Mouse (Mus musculus): ENCODE measurements at regions not wholly inside any gene's neighbourhood (a gene's known extent, or its start where the extent isn't known, plus 50 kb on each side); places are given as distances from the start of the nearest gene placed in this dataset.

- no peak for DNase-seq
Measured at GRCm38 (mm10) chr2:34111286-34111685, 223.5 kb upstream of the Mvb12b start.

GRCm38 (mm10) chr2:34110582-34110981 lies 222.8 kb upstream of the Mvb12b start:
- DNase-seq, result no peak

- DNase-seq, result no peak
Measured at GRCm38 (mm10) chr2:34107566-34108303, 220.0 kb upstream of the Mvb12b start.

- no peak for DNase-seq
Measured at GRCm38 (mm10) chr2:34106837-34107565, 219.3 kb upstream of the Mvb12b start.

GRCm38 (mm10) chr2:34106245-34106644 lies 218.5 kb upstream of the Mvb12b start:
- DNase-seq, result no peak

- DNase-seq, result no peak
Measured at GRCm38 (mm10) chr2:34105271-34106051, 217.7 kb upstream of the Mvb12b start.

- no peak for DNase-seq
Measured at GRCm38 (mm10) chr2:34098004-34098547, 210.3 kb upstream of the Mvb12b start.

- no peak for DNase-seq
Measured at GRCm38 (mm10) chr2:34096561-34096960, 208.8 kb upstream of the Mvb12b start.

- DNase-seq, result no peak
Measured at GRCm38 (mm10) chr2:34088832-34089231, 201.1 kb upstream of the Mvb12b start.

- DNase-seq, result no peak
Measured at GRCm38 (mm10) chr2:34086130-34086529, 198.4 kb upstream of the Mvb12b start.

GRCm38 (mm10) chr2:34084513-34084912 lies 196.8 kb upstream of the Mvb12b start:
- no peak for DNase-seq

GRCm38 (mm10) chr2:34082486-34082885 lies 194.7 kb upstream of the Mvb12b start:
- no peak for DNase-seq

- DNase-seq, result no peak
Measured at GRCm38 (mm10) chr2:34080176-34080575, 192.4 kb upstream of the Mvb12b start.

- DNase-seq, result no peak
Measured at GRCm38 (mm10) chr2:34079282-34079681, 191.5 kb upstream of the Mvb12b start.

- DNase-seq, result no peak
Measured at GRCm38 (mm10) chr2:34078875-34079262, 191.1 kb upstream of the Mvb12b start.

- DNase-seq, result no peak
Measured at GRCm38 (mm10) chr2:34078248-34078874, 190.6 kb upstream of the Mvb12b start.

GRCm38 (mm10) chr2:34076346-34076745 lies 188.6 kb upstream of the Mvb12b start:
- DNase-seq, result no peak

- no peak for DNase-seq
Measured at GRCm38 (mm10) chr2:34074066-34074465, 186.3 kb upstream of the Mvb12b start.

GRCm38 (mm10) chr2:34065592-34065991 lies 177.8 kb upstream of the Mvb12b start:
- no peak for DNase-seq

- peak; percentile 47 for DNase-seq
Measured at GRCm38 (mm10) chr2:34065090-34065489, 177.3 kb upstream of the Mvb12b start.

GRCm38 (mm10) chr2:34056552-34056951 lies 168.8 kb upstream of the Mvb12b start:
- no peak for DNase-seq

GRCm38 (mm10) chr2:34043064-34043463 lies 155.3 kb upstream of the Mvb12b start:
- DNase-seq, result no peak

- no peak for DNase-seq
Measured at GRCm38 (mm10) chr2:34042336-34042735, 154.6 kb upstream of the Mvb12b start.

Measured in lung, postnatal 14 days (tissue).